Mouse (Mus musculus) ovary, postnatal 36 days (tissue): Measurements from ENCODE around the gene Chpf.
A peak's percentile ranks its signal among the peaks of the same experiment; 100 is the strongest.

Source experiments
- DNase-seq: peaks from one replicate; pipeline ENCODE4 v3.0.0; 2022; ENCODE audit warnings: low spot score, mixed read lengths

Gene Chpf

GRCm38 (mm10) chr1:75478916-75479634, at the start of gene Chpf, which contains the start of gene Tmem198:
Chpf (minus strand) TSS chr1:75479307.
Tmem198 (plus strand) TSS chr1:75479532.
- peak; percentile 98 for DNase-seq

GRCm38 (mm10) chr1:75524679-75525078, 45.6 kb upstream of the Chpf start:
- no peak for DNase-seq

- peak; percentile 90 for DNase-seq
Observed at GRCm38 (mm10) chr1:75521321-75522031, 42.4 kb upstream of the Chpf start, which contains the start of gene Stk11ip. Stk11ip (plus strand) TSS chr1:75521529.

GRCm38 (mm10) chr1:75519576-75519975, 40.5 kb upstream of the Chpf start:
- DNase-seq, result peak; percentile 62

GRCm38 (mm10) chr1:75518427-75518826, 39.3 kb upstream of the Chpf start:
- DNase-seq, result no peak

GRCm38 (mm10) chr1:75517984-75518383, 38.9 kb upstream of the Chpf start:
- DNase-seq, result no peak

GRCm38 (mm10) chr1:75516703-75517380, 37.7 kb upstream of the Chpf start:
- peak; percentile 65 for DNase-seq

GRCm38 (mm10) chr1:75512550-75512949, 33.4 kb upstream of the Chpf start:
- DNase-seq, result no peak

- peak; percentile 45 for DNase-seq
Observed at GRCm38 (mm10) chr1:75511437-75512210, 32.5 kb upstream of the Chpf start.

GRCm38 (mm10) chr1:75510154-75510553, 31.0 kb upstream of the Chpf start:
- no peak for DNase-seq

GRCm38 (mm10) chr1:75509586-75509985, 30.5 kb upstream of the Chpf start:
- DNase-seq, result peak; percentile 63

GRCm38 (mm10) chr1:75507006-75507405, 27.9 kb upstream of the Chpf start, which contains the start of gene Inha:
Inha (plus strand) TSS chr1:75507077.
- DNase-seq, result peak; percentile 82

GRCm38 (mm10) chr1:75505956-75506831, 27.1 kb upstream of the Chpf start, which contains the start of gene Obsl1:
Obsl1 (minus strand) TSS chr1:75506452.
- DNase-seq, result peak; percentile 78

- peak; percentile 70 for DNase-seq
Observed at GRCm38 (mm10) chr1:75505159-75505955, 26.2 kb upstream of the Chpf start.

- DNase-seq, result no peak
Observed at GRCm38 (mm10) chr1:75504256-75505045, 25.3 kb upstream of the Chpf start.

- peak; percentile 39 for DNase-seq
Observed at GRCm38 (mm10) chr1:75503651-75503980, 24.5 kb upstream of the Chpf start.

- no peak for DNase-seq
Observed at GRCm38 (mm10) chr1:75502945-75503650, 24.0 kb upstream of the Chpf start.

GRCm38 (mm10) chr1:75501905-75502304, 22.8 kb upstream of the Chpf start:
- DNase-seq, result no peak

- no peak for DNase-seq
Observed at GRCm38 (mm10) chr1:75499441-75499840, 20.3 kb upstream of the Chpf start.
